In the genomic region with DNA sequence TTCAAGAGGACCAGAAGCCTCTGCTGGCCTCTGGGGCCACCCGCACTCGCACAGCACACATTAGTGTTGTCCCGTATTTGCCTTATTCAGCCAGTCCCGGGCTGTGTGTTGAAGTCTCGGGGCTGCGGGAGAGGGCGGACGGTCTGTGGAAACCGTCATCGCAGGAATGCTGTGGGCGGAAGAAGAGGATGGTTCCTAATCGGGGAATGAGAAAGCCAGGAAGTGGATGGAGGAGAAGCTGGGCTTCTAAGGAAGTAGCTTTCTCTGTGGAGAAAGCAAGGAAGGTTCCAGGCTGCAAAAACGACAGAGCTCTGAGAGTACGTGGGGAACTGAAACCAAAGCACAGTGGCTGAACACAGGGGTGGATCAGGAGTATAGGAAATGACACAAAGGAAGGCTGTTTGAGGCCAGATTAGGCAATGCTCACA, we compare ENCODE assay signal across 8 mouse cellular contexts. TPM values are rescaled to one million over a fixed set of nuclear protein-coding genes. Genes with fewer than 3 reads are reported as not detected.
DNase-seq lines count a peak whose midpoint lies in the region; ATAC-seq lines count a peak whose summit lies in the region.

No protein-coding gene starts in this region.

- peak; percentile 32; the same call in 1 of the 2 replicates for ATAC-seq in kidney, embryonic 14.5 days (ENCODE audit: low FRiP score, low TSS enrichment)

- no peak overlapping the region; the same call in 1 of the 2 replicates for H3K9ac ChIP-seq in kidney, embryonic 14.5 days (ENCODE audit: low read depth, low read length)

- peaks cover 10% of the 10 kb centered on the region; the same call in 1 of the 2 replicates for H3K4me1 ChIP-seq in kidney, embryonic 14.5 days (ENCODE audit: control insufficient read depth, insufficient read depth, low read length)

- peak overlapping the region; percentile 55 for H3K27ac ChIP-seq in kidney, embryonic 14.5 days (ENCODE audit: low read depth, low read length)

- peak overlapping the region; percentile 6; the same call in 1 of the 2 replicates for H3K4me3 ChIP-seq in kidney, embryonic 14.5 days (ENCODE audit: low read length)

- peak overlapping the region; percentile 30 for H3K4me2 ChIP-seq in kidney, embryonic 14.5 days (replicated peaks; ENCODE audit: low read depth, low read length)

- peak; percentile 26 for DNase-seq in adrenal gland, adult 2 months
- DNase-seq in adrenal gland, postnatal 25 days, result no peak
- DNase-seq in A20 (ENCODE audit: low read depth, low spot score) (peak; percentile 62), MN1 (ENCODE audit: low spot score) (no peak)
- DNase-seq in heart, adult 11 months, result peak; percentile 98
- DNase-seq in lung, postnatal 36 days, result peak; percentile 59
- DNase-seq in embryo, embryonic 11 days, result no peak

- H3K27me3 ChIP-seq in kidney, embryonic 14.5 days (ENCODE audit: control insufficient read depth, insufficient read depth, low read length), result no peaks in the 10 kb centered on the region

- H3K36me3 ChIP-seq in kidney, embryonic 14.5 days (ENCODE audit: control insufficient read depth, insufficient read depth, low read length), result no peaks in the 10 kb centered on the region

- no peaks in the 10 kb centered on the region for H3K9me3 ChIP-seq in kidney, embryonic 14.5 days (ENCODE audit: control insufficient read depth, low read length)

- WGBS in kidney, embryonic 14.5 days, result 49% methylated on average over 14 of the region's 14 CpGs

RNA-seq across cellular contexts. Expression of gene Txk, which starts 43.6 kb away (rescaled TPM):
- under 1 TPM in 1 of 2 experiments, not detected in 1; 0.14 TPM for total RNA-seq in adrenal gland, adult 2 months (2021)
- polyA plus RNA-seq in adrenal gland, adult 2 months (2012; rRNA removed), result not detected in 2 replicates
- not detected in 2 replicates for total RNA-seq in adrenal gland, postnatal 25 days (2021)
- polyA plus RNA-seq in kidney, embryonic 14.5 days (2014; fragmentation: Nextera tagmentation; extraction: Ambion mirVana), result 0.26 TPM in 1 of 2 replicates, not detected in the other

Comparison
In these comparisons a context has a peak if more than half of its experiments do, and no peak if none do; other contexts are left out.
1. DNase-seq: peak in adrenal gland, adult 2 months (single experiment), A20 (single experiment), heart, adult 11 months (single experiment) and lung, postnatal 36 days (single experiment); none in adrenal gland, postnatal 25 days (single experiment), MN1 (single experiment) and embryo, embryonic 11 days (single experiment).